Mouse (Mus musculus) ovary, postnatal 10 days (tissue): ENCODE results near the gene Nr1d1.

Source experiments
- DNase-seq: peaks from one replicate; pipeline ENCODE4 v3.0.0; 2022; ENCODE audit warnings: low spot score

Nr1d1 gene

DNA sequence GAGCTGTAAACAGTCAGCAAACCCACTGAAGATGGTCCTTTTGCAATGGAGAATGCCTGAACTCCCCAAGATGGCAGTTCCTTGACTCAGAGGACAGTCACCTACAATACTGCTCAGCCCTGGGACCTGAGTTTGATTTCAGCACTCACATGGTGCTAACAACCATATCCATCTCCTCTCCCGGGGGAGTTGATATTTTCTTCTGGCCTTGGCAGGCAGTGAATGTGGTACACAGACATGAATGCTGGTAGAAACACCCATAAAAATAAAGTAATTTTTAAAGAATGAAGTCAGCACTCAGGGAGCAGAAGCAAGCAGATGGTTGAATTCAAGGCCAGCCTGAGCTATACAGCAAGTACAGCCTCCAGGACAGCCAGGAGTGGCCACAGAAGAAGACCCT, 39.0 kb downstream of the Nr1d1 start:
- no peak for DNase-seq

DNA sequence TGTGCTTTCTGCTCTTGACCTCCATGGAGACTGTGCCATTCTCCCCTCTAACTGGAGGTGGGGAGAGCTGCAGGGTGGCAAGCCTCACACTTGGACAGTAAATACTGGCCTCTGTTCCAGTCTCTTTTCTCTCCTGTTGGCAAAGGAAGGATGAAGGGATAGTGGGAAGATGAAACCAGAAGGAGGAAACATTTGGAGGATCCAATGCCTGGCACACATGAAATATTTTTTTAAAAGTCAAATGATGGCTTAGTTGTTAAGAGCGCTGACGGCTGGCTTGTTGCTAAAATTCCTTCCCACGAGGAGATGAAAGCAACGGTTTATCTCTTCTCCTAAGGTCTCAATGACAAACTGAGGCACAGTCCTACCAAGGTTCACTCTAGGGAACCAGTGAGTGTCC, 40.0 kb downstream of the Nr1d1 start:
- DNase-seq, result no peak

DNA sequence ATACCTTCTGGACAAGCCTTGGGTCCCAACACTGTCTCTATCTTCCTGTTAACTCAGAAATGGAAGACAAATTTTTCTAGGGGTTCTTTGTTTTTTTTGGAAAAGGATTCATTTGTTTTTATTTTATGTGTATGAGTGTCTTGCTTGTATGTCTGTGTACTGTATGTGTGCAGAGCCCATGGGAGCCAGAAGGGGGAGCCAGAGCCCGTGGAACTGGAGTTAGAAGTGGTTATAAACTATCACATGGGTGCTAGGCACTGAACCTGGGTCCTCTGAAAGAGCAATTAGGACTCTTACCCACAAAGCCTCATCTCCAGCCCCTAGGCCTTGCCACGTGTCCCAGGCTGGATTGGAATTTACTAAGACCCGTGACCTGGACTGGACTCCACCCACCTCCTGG, 41.1 kb downstream of the Nr1d1 start:
- DNase-seq, result no peak

DNA sequence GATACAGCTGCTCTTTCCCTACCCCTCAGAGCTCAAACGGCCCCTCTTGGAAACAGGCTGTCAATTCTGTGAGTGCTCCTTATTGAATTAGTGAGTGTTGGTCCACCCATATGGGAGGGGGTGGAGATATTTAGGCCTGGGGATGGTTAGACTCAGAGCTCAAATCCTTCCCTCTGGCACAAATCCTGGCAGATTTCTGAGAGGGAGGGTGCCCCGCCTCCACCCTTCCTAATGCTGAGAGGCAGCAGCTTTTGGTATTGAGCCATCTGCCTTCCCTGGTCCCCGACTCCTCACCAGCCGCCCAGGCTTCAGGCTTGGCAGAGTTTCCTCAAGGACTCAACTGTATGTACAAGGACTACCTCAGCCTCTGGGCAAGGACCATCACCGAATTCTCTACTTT, 44.0 kb downstream of the Nr1d1 start:
- no peak for DNase-seq

DNA sequence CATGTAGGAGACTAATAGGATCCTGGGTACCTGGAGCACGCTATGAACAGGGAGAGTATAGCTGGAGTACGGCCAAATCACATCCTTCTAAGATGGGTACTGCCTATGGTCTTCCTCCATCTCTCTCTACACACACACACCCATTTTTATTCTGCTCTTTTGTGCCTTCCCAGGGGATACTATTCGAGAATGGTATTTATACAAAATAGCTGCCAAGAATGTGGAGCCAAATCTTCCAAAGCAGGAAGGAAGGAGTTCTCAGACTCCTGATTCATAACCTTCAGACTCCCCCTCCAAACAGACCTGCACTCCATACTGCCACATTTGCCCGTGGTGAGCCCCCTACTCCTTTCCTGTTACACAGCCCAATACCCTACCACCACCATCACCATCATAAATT, 44.4 kb downstream of the Nr1d1 start:
- no peak for DNase-seq

DNA sequence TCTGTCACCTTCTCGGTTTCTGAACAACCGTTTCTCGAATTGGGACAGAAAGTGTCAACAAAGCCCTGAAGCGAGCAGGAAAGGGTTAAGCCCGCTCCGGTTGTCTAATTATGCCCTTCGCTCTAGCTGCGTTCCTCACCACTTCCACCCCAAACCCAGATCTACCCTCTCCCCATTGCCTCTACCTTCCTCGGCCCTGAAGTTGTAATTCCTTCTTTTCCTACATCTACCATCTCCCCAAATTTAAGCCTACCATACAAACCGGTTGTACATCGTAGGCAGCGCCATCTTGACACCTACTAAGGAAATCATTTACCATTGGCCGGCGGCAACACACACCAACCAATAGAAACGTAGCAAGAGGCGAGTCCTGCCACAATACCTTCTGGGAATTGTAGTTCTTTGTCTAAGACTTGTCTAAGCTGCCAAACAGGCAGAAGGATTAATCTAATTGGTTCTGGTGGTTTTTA, 46.0 kb downstream of the Nr1d1 start, which contains the start of gene Med24:
Gene Med24, minus strand, starts transcription at position 317 of the 470 bp plus-strand sequence.
- DNase-seq, result no peak

DNA sequence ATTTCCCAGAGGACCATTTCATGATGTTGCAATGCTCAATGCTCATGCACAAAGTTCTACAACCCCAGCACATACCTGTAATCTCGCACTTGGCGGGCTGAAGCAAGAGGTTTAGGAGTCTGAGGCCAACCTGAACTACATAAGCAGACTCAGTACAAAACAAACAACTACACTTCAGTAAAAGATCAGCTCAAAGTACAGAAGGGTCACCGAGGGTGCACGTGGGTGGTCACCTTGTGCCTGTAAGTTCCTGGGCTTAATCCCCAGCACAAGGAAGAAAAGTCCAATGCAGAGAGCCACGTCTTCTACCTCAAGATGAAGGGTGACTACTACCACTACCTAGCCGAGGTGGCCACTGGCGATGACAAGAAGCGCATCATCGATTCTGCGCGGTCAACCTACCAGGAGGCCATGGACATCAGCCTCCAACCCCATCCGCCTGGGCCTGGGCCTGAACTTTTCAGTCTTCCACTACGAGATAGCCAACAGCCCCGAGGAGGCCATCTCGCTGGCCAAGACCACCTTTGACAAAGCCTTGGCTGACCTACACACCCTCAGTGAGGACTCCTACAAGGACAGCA, 49.1 kb downstream of the Nr1d1 start:
- DNase-seq, result no peak

DNA sequence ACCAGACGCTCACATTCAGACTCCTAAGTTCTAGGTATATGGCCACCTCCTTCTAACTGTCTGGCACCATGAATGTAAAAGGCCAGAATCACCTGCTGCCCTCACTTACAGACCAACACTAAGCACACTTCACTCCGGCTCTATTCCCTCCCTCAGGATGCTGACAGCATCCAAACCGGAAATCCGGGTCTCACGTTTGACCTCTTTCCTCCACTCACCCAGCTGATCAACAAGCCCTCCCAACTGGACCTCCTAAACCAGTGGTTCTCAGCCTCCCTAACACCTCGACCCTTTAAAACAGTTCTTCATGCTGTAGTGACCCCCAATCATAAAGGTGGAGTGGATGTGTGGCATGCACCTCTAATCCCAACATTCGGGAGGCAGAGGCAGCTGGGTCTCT, 52.0 kb downstream of the Nr1d1 start:
- DNase-seq, result no peak

DNA sequence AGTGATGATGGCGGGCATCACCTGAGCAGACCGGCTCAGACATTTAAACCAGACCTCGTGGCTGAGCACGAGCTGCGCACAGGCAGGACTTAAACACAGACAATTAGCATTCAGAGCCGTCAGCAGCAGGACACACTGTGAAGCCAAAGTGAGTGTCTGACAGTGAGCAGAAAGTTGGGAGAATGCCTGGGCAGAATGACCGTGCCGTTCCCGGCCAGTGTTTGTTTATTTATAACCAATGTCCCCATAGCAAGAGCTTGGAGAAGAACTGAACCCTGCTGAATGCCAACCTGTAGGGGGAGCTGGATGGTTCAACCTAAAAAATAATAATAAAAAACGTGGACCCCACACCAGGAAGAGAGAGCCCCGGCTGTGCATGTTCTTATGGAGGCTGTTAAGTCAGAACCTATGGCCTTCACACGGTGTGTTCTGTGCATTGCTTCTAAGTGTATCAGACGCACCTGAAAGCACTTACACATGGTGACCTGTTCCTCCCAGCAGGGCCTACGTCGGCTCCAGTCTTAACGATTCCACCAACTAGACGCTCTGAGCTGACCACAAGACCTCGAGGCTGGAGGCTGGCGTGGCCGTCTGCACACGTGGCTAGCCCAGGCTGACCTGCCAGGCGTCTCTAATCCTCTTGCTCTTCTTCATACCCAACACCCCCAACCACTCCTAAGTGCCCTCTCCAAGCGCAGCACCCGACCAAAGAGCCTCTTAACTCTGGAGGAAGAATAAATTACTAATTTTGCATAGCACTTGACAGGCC, 53.5 kb downstream of the Nr1d1 start:
- no peak for DNase-seq

DNA sequence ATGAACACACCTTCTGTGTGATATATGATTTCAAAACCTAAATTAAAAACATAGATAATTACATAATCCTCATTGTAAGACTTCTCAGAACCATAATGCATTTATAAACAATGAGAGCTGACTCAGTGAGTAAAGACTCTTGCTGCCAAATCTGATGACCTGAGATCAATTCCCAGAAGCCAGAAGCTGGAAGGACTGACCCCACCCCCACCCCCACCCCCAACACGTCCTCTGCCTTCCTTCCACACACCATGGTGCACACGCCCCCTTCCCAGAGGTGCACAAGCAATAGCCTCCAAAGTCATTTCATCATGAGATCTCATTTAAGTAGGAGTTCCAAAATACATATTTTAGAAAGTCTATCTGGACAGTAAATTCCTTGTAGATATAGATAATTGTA, 54.4 kb downstream of the Nr1d1 start:
- no peak for DNase-seq
